Mouse (Mus musculus) forebrain, embryonic 15.5 days (tissue): ENCODE results near the gene Lmnb2. TPM values are rescaled to one million over a fixed set of nuclear protein-coding genes. Genes with fewer than 3 reads are reported as not detected.

Source experiments
- ATAC-seq: fragments of 200-750 bp; cut with Nextera tagmentation; replicated peaks from 2 replicates; pipeline ENCODE4 v1.8.0; 2017; ENCODE audit warnings: mild to moderate bottlenecking, moderate TSS enrichment, moderate library complexity
- H3K27ac ChIP-seq: fragments of 300-500 bp; sonication (generic); replicated peaks from 2 replicates; pipeline ENCODE4 v1.5.1; 2015; ENCODE audit warnings: mild to moderate bottlenecking, inconsistent platforms
- H3K27me3 ChIP-seq: fragments of 300-500 bp; sonication (generic); 2 replicates; pipeline ENCODE4 v1.6.1; 2015; ENCODE audit warnings: inconsistent platforms
- H3K36me3 ChIP-seq: fragments of 300-500 bp; sonication (generic); 2 replicates; pipeline ENCODE4 v1.6.1; 2015; ENCODE audit warnings: mild to moderate bottlenecking, inconsistent platforms
- H3K4me1 ChIP-seq: fragments of 300-500 bp; sonication (generic); 2 replicates; pipeline ENCODE4 v1.6.1; 2015; ENCODE audit warnings: inconsistent platforms
- H3K4me2 ChIP-seq: fragments of 300-500 bp; sonication (generic); replicated peaks from 2 replicates; pipeline ENCODE4 v1.6.1; 2015; ENCODE audit warnings: mild to moderate bottlenecking, inconsistent platforms
- H3K4me3 ChIP-seq: fragments of 300-500 bp; sonication (generic); 2 replicates; pipeline ENCODE4 v1.5.1; 2015; ENCODE audit warnings: mild to moderate bottlenecking, inconsistent platforms
- H3K9ac ChIP-seq: fragments of 300-500 bp; sonication (generic); replicated peaks from 2 replicates; pipeline ENCODE4 v1.6.1; 2015; ENCODE audit warnings: mild to moderate bottlenecking, inconsistent platforms
- H3K9me3 ChIP-seq: fragments of 300-500 bp; sonication (generic); 2 replicates; pipeline ENCODE4 v1.6.1; 2016; ENCODE audit warnings: inconsistent platforms
- WGBS: fragments of 180-500 bp; shearing (Covaris S2); methylation state at CpG from one replicate; pipeline ENCODE4 v1.1.7; 2015; ENCODE audit warnings: mixed read lengths; 5-methylcytosine and 5-hydroxymethylcytosine counted together
- polyA plus RNA-seq: library from polyadenylated mRNA; unstranded; fragments of >200 nt; fragmentation: Nextera tagmentation; extraction: Ambion mirVana; gene quantifications from 2 replicates; pipeline ENCODE4 v1.2.1, GENCODE M21; 2015

The Lmnb2 gene
- polyA plus RNA-seq, result 50.6 and 53.5 TPM in 2 replicates

- peak within 1 kb of the TSS; percentile 85 for H3K4me3 ChIP-seq
- no peaks in the 10 kb centered on the region for H3K36me3 ChIP-seq
- H3K4me1 ChIP-seq, result peaks cover 24% of the 10 kb centered on the region
- WGBS, result under 1% methylated on average over 61 of the region's 61 CpGs
- H3K9me3 ChIP-seq, result no peaks in the 10 kb centered on the region
- peak; percentile 83 for ATAC-seq
- peak within 1 kb of the TSS; percentile 80 for H3K9ac ChIP-seq
- peak within 1 kb of the TSS; percentile 92 for H3K4me2 ChIP-seq
- no peaks in the 10 kb centered on the region for H3K27me3 ChIP-seq
- H3K27ac ChIP-seq, result peak within 1 kb of the TSS; percentile 80
Observed at GRCm38 (mm10) chr10:80917779-80918434, at the start of gene Lmnb2. TSS of gene Lmnb2 (minus strand) at chr10:80918245.

GRCm38 (mm10) chr10:80967101-80967656 lies 49.1 kb upstream of the Lmnb2 start:
- WGBS, result 61% methylated on average over 3 of the region's 3 CpGs
- Histone ChIP-seq H3K36me3 (no peaks in the 10 kb centered on the region), H3K4me3 (no peak overlapping the region), H3K9ac (no peak overlapping the region), H3K27ac (no peak overlapping the region), H3K9me3 (no peaks in the 10 kb centered on the region), H3K27me3 (no peaks in the 10 kb centered on the region), H3K4me2 (no peak overlapping the region), H3K4me1 (peaks cover 11% of the 10 kb centered on the region)
- ATAC-seq, result no peak

- no peak overlapping the region for H3K4me3 ChIP-seq
- H3K27me3 ChIP-seq, result no peaks in the 10 kb centered on the region
- 76% methylated on average over 12 of the region's 12 CpGs for WGBS
- H3K4me1 ChIP-seq, result peaks cover 10% of the 10 kb centered on the region
- H3K36me3 ChIP-seq, result no peaks in the 10 kb centered on the region
- ATAC-seq, result no peak
- no peaks in the 10 kb centered on the region for H3K9me3 ChIP-seq
- no peak overlapping the region for H3K4me2 ChIP-seq
- no peak overlapping the region for H3K9ac ChIP-seq
- no peak overlapping the region for H3K27ac ChIP-seq
Observed at GRCm38 (mm10) chr10:80966296-80966695, 48.3 kb upstream of the Lmnb2 start.

- no peak for ATAC-seq
- no peak overlapping the region for H3K9ac ChIP-seq
- peaks cover 10% of the 10 kb centered on the region for H3K4me1 ChIP-seq
- H3K36me3 ChIP-seq, result no peaks in the 10 kb centered on the region
- no peak overlapping the region for H3K4me3 ChIP-seq
- no peaks in the 10 kb centered on the region for H3K27me3 ChIP-seq
- no peak overlapping the region for H3K4me2 ChIP-seq
- H3K9me3 ChIP-seq, result no peaks in the 10 kb centered on the region
- WGBS, result 63% methylated on average over 12 of the region's 12 CpGs
- no peak overlapping the region for H3K27ac ChIP-seq
Observed at GRCm38 (mm10) chr10:80963031-80963975, 45.3 kb upstream of the Lmnb2 start.

- no peak overlapping the region for H3K4me3 ChIP-seq
Observed at GRCm38 (mm10) chr10:80962585-80962984, 44.5 kb upstream of the Lmnb2 start.

GRCm38 (mm10) chr10:80962051-80962472 lies 44.0 kb upstream of the Lmnb2 start:
- Histone ChIP-seq H3K9ac (no peak overlapping the region), H3K4me2 (no peak overlapping the region), H3K4me1 (peaks cover 10% of the 10 kb centered on the region), H3K4me3 (no peak overlapping the region), H3K27me3 (no peaks in the 10 kb centered on the region), H3K9me3 (no peaks in the 10 kb centered on the region), H3K27ac (no peak overlapping the region), H3K36me3 (no peaks in the 10 kb centered on the region)
- WGBS, result 52% methylated on average over 10 of the region's 10 CpGs
- no peak for ATAC-seq

More at GRCm38 (mm10) chr10:80962585-80962984, 44.5 kb upstream of the Lmnb2 start:
- Histone ChIP-seq H3K27ac (no peak overlapping the region), H3K4me2 (no peak overlapping the region), H3K4me1 (peaks cover 10% of the 10 kb centered on the region), H3K9me3 (no peaks in the 10 kb centered on the region), H3K9ac (no peak overlapping the region), H3K27me3 (no peaks in the 10 kb centered on the region), H3K36me3 (no peaks in the 10 kb centered on the region)
- WGBS, result 66% methylated on average over 5 of the region's 5 CpGs
- ATAC-seq, result no peak

- H3K27me3 ChIP-seq, result no peaks in the 10 kb centered on the region
- WGBS, result 13% methylated on average over 16 of the region's 16 CpGs
- no peak overlapping the region for H3K9ac ChIP-seq
- H3K9me3 ChIP-seq, result no peaks in the 10 kb centered on the region
- no peak overlapping the region for H3K4me3 ChIP-seq
- ATAC-seq, result no peak
- H3K4me1 ChIP-seq, result peaks cover 11% of the 10 kb centered on the region
- H3K27ac ChIP-seq, result no peak overlapping the region
- no peak overlapping the region for H3K4me2 ChIP-seq
- H3K36me3 ChIP-seq, result no peaks in the 10 kb centered on the region
Observed at GRCm38 (mm10) chr10:80960551-80961508, 42.8 kb upstream of the Lmnb2 start.

- Histone ChIP-seq H3K9me3 (no peaks in the 10 kb centered on the region), H3K4me2 (no peak overlapping the region), H3K4me3 (no peak overlapping the region), H3K27me3 (no peaks in the 10 kb centered on the region), H3K27ac (no peak overlapping the region), H3K4me1 (peaks cover 16% of the 10 kb centered on the region), H3K36me3 (no peaks in the 10 kb centered on the region), H3K9ac (no peak overlapping the region)
- ATAC-seq, result no peak
- WGBS, result 92% methylated on average over 5 of the region's 5 CpGs
Observed at GRCm38 (mm10) chr10:80958979-80959637, 41.1 kb upstream of the Lmnb2 start.

- H3K9me3 ChIP-seq, result no peaks in the 10 kb centered on the region
- no peak overlapping the region for H3K4me2 ChIP-seq
- H3K4me3 ChIP-seq, result no peak overlapping the region
- no peak overlapping the region for H3K27ac ChIP-seq
- ATAC-seq, result no peak
- H3K9ac ChIP-seq, result no peak overlapping the region
- no peaks in the 10 kb centered on the region for H3K27me3 ChIP-seq
- H3K36me3 ChIP-seq, result no peaks in the 10 kb centered on the region
- 71% methylated on average over 4 of the region's 4 CpGs for WGBS
- peaks cover 7% of the 10 kb centered on the region for H3K4me1 ChIP-seq
Observed at GRCm38 (mm10) chr10:80957791-80958190, 39.7 kb upstream of the Lmnb2 start.

GRCm38 (mm10) chr10:80956901-80957300 lies 38.9 kb upstream of the Lmnb2 start:
- Histone ChIP-seq H3K36me3 (no peaks in the 10 kb centered on the region), H3K27me3 (no peaks in the 10 kb centered on the region), H3K4me2 (no peak overlapping the region), H3K4me3 (no peak overlapping the region), H3K4me1 (peaks cover 6% of the 10 kb centered on the region), H3K27ac (no peak overlapping the region), H3K9me3 (no peaks in the 10 kb centered on the region), H3K9ac (no peak overlapping the region)
- WGBS, result 80% methylated on average over 6 of the region's 6 CpGs
- no peak for ATAC-seq

- H3K9me3 ChIP-seq, result no peaks in the 10 kb centered on the region
- ATAC-seq, result no peak
- H3K27me3 ChIP-seq, result no peaks in the 10 kb centered on the region
- H3K4me3 ChIP-seq, result no peak overlapping the region
- H3K36me3 ChIP-seq, result no peaks in the 10 kb centered on the region
- H3K4me2 ChIP-seq, result no peak overlapping the region
- H3K9ac ChIP-seq, result no peak overlapping the region
- H3K27ac ChIP-seq, result no peak overlapping the region
- H3K4me1 ChIP-seq, result peaks cover 6% of the 10 kb centered on the region
- 97% methylated on average over 8 of the region's 8 CpGs for whole genome bisulfite sequencing
Observed at GRCm38 (mm10) chr10:80956385-80956784, 38.3 kb upstream of the Lmnb2 start.
